Mouse (Mus musculus): ENCODE data around the gene Ltbp1. TPM values are rescaled to one million over a fixed set of nuclear protein-coding genes. Genes with fewer than 3 reads are reported as not detected.

Gene Ltbp1
- polyA plus RNA-seq, 1 experiment from 2014 or later, result 78.6 TPM

DNA sequence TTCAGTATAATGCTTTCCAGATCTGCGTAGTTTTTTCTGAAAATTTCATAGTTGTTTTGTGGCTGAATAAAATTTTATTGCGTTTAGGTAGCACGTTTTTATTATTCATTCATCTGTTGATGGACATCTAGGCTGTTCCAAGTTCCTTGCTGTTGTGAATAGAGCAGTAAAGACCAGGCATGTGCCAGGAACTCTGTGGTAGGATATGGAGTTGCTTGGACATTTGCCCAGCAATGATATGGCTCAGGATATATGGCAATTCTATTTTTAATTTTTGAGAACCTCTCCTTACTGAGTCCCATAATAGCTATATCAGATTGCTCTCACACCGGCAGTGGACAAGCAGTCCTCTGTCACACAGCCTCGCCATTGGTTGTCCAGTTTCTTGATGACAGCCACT lies 159.2 kb downstream of the Ltbp1 start:
- ATAC-seq (ENCODE audit: insufficient number of reproducible peaks, low FRiP score, low TSS enrichment, low read depth), result peak; percentile 58; the same call in 1 of the 2 replicates
- Histone ChIP-seq H3K36me3 (no peaks in the 10 kb centered on the region), H3K27me3 (no peaks in the 10 kb centered on the region), H3K9ac (no peak overlapping the region), H3K4me3 (no peak overlapping the region), H3K4me1 (peaks cover 9% of the 10 kb centered on the region; the same call in 1 of the 2 replicates), H3K4me2 (no peak overlapping the region), H3K27ac (no peak overlapping the region), H3K9me3 (no peaks in the 10 kb centered on the region)
- 38% methylated on average over 5 of the region's 5 CpGs for WGBS

DNA sequence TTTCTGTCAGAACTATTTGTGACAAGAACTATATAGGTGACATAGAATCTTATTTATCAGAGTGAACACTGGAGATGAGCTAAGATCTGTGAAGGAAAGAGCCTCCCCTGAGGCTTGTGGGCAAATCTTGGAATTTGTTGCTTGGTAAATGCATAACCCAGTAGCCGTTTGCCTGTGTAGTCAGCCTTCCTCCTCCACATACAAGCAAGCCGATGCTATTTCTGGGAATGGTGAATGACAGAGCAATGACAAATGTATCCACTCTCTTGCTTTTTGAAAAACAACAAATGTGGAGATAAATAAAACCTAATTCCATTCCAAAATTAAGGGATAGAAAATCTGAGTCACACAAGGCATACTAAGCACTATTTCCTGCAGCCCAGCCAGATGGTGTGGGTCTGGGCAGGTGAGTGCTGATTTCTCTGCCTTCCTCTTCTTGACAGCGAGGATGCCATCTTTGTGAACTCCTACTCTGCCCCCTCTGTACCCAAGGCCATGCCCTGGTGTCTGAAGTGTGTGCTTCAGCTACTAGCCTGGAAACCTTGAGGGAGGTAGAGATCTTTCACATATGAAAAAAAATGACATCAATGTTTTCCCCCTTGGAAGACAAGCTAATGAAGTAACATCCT lies 163.3 kb downstream of the Ltbp1 start:
- no peaks in the 10 kb centered on the region for H3K36me3 ChIP-seq
- H3K9ac ChIP-seq, result no peak overlapping the region
- ATAC-seq (ENCODE audit: insufficient number of reproducible peaks, low FRiP score, low TSS enrichment, low read depth), result no peak
- no peak overlapping the region for H3K4me2 ChIP-seq
- 82% methylated on average over 3 of the region's 3 CpGs for WGBS
- no peak overlapping the region for H3K4me3 ChIP-seq
- peaks cover under 1% of the 10 kb centered on the region; the same call in 1 of the 2 replicates for H3K4me1 ChIP-seq
- H3K9me3 ChIP-seq, result no peaks in the 10 kb centered on the region
- no peaks in the 10 kb centered on the region for H3K27me3 ChIP-seq
- H3K27ac ChIP-seq, result no peak overlapping the region

DNA sequence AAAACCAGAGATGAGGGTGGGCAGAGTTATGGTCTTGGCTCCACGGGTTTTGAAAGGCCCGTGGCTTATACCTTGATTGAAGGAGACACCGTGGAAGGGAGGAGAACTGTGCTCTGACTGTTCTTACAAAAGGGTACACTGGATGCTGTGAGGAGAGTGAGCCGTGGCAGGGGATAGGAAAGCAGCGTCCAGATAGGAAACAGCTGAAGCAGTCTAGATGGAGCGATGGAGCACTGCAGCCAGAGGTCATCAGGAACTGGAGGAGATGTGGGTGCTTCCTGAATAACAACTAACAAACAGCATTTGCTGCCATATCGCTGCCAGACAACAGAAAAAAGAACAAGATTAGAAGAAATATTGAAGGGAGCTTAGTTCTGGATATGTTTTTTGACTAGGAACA lies 166.3 kb downstream of the Ltbp1 start:
- no peak for ATAC-seq (ENCODE audit: insufficient number of reproducible peaks, low FRiP score, low TSS enrichment, low read depth)
- no peaks in the 10 kb centered on the region for H3K27me3 ChIP-seq
- WGBS, result 82% methylated on average over 7 of the region's 7 CpGs
- no peaks in the 10 kb centered on the region for H3K9me3 ChIP-seq
- H3K27ac ChIP-seq, result no peak overlapping the region
- H3K4me2 ChIP-seq, result no peak overlapping the region
- no peak overlapping the region for H3K4me3 ChIP-seq
- H3K9ac ChIP-seq, result no peak overlapping the region
- peaks cover 3% of the 10 kb centered on the region; the same call in 1 of the 2 replicates for H3K4me1 ChIP-seq
- H3K36me3 ChIP-seq, result no peaks in the 10 kb centered on the region

DNA sequence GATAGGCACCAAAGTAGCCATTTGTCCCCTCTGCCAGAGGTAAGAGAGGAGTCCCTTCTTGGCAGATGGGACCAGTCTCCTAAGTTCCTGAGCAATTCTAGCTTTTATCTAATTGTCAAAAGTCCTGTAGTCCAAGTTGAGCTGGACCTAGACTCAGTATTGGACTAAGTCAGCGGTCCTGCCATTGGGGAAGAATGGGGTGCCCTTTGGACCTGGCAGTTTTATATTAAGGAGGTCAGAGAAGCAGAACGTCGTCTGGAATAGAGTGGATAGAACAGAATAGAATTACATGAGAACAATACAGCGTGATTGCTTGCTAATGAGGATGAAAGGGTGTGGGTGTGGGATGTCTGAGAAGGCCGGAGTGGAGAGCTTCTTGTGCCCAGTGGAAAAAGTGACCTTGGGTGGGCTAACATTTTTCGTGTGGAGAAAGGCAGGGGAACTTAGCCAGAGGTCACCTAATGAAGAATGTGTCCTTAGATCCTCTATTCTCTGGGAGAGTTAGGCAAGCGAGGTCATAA lies 167.4 kb downstream of the Ltbp1 start:
- no peak for ATAC-seq (ENCODE audit: insufficient number of reproducible peaks, low FRiP score, low TSS enrichment, low read depth)
- H3K9me3 ChIP-seq, result no peaks in the 10 kb centered on the region
- H3K27ac ChIP-seq, result no peak overlapping the region
- H3K9ac ChIP-seq, result no peak overlapping the region
- no peaks in the 10 kb centered on the region for H3K27me3 ChIP-seq
- H3K4me3 ChIP-seq, result no peak overlapping the region
- WGBS, result 85% methylated on average over 7 of the region's 7 CpGs
- no peaks in the 10 kb centered on the region for H3K36me3 ChIP-seq
- H3K4me1 ChIP-seq, result peaks cover 9% of the 10 kb centered on the region
- no peak overlapping the region for H3K4me2 ChIP-seq

DNA sequence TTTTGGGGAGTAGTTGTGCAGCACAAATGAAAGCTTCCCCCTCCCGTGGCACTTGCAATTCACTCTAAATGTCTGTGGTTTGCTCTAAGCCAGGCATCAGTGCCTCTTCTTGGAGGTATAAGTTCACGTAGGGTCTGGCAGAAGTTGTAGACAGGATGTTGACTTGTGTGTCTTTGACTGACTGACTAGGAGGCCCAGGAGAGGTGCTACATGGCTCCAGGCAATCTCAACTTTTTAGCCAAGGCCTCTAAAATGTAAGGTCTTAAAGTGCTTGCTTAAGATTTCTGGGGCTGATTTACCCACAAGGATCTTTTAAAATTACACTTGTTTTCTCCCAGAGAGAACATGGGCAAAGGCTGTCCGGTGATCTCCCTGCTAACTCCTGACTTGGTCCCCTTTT lies 169.1 kb downstream of the Ltbp1 start:
- Histone ChIP-seq H3K4me2 (no peak overlapping the region), H3K4me1 (peaks cover 21% of the 10 kb centered on the region), H3K27ac (no peak overlapping the region), H3K9me3 (no peaks in the 10 kb centered on the region), H3K36me3 (no peaks in the 10 kb centered on the region), H3K4me3 (no peak overlapping the region), H3K9ac (no peak overlapping the region), H3K27me3 (no peaks in the 10 kb centered on the region)
- WGBS, result 63% methylated on average over 3 of the region's 3 CpGs
- ATAC-seq (ENCODE audit: insufficient number of reproducible peaks, low FRiP score, low TSS enrichment, low read depth), result no peak

DNA sequence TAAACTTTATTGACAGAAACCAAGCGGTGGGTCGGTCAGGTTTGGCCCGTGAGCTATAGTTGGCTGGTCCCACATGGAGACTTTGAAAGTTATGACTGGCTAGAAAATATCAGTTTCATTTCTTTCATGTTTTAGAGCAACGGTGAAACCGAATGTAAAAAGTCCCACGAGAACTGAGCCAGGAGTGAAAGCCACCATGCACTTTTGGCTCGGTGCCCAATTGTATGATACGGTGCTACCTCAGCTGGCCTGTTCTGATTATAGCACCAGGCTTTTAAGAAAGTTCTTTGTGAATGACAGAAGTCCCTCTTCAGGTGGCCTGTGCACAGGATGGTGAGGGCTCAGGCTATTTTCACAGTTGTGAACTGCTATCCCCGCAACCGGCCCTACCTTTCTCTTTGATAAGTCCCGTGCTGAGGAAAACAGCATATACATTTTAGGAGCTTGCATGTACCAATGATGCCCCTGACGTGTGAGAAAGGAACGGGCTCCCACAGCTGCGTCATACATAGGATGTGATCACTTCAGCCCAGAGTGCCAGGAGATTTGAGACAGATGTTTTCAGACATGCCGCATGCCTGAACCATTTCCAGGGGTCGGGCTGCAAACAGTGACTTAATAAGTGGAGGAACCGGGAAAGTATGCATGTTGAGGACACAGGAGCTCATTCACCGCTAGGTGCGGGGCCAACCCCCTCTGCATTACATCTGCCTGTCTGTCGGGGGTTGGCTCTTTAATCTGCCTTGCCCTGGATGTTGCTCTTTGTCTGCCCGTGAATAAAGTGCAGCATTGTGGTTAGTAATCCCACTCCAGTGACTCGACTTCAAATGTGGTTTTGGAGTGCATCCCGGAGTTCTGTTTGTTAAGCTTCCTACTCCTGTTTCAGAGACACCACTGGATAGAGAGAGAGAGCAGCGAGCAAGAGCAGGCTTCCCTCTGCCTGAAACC lies 172.8 kb downstream of the Ltbp1 start:
- no peaks in the 10 kb centered on the region for H3K27me3 ChIP-seq
- no peaks in the 10 kb centered on the region for H3K9me3 ChIP-seq
- peak overlapping the region; percentile 28 for H3K4me3 ChIP-seq
- H3K9ac ChIP-seq, result no peak overlapping the region
- H3K4me2 ChIP-seq, result peak overlapping the region; percentile 47
- ATAC-seq (ENCODE audit: insufficient number of reproducible peaks, low FRiP score, low TSS enrichment, low read depth), result peak; percentile 80
- peak overlapping the region; percentile 79 for H3K27ac ChIP-seq
- peaks cover 36% of the 10 kb centered on the region for H3K4me1 ChIP-seq
- 15% methylated on average over 24 of the region's 24 CpGs for WGBS
- no peaks in the 10 kb centered on the region for H3K36me3 ChIP-seq

DNA sequence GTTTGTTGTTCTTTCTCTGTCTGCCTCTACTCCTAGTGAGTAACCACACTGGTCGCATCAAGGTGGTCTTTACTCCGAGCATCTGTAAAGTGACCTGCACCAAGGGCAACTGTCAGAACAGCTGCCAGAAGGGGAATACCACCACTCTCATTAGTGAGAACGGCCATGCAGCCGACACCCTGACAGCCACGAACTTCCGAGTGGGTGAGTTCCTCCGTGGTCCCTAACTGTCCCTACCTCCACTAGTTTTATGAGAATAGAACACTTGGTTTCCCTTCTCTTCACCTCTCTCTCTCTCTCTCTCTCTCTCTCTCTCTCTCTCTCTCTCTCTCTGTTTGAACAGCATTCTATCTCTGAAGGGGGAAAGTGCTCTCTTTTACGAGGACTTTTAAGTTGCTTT lies 173.6 kb downstream of the Ltbp1 start:
- Histone ChIP-seq H3K27me3 (no peaks in the 10 kb centered on the region), H3K27ac (peak overlapping the region; percentile 79), H3K9me3 (no peaks in the 10 kb centered on the region), H3K36me3 (no peaks in the 10 kb centered on the region), H3K9ac (no peak overlapping the region), H3K4me1 (peaks cover 36% of the 10 kb centered on the region), H3K4me3 (peak overlapping the region; percentile 28), H3K4me2 (peak overlapping the region; percentile 47)
- ATAC-seq (ENCODE audit: insufficient number of reproducible peaks, low FRiP score, low TSS enrichment, low read depth), result no peak
- 35% methylated on average over 8 of the region's 8 CpGs for WGBS

DNA sequence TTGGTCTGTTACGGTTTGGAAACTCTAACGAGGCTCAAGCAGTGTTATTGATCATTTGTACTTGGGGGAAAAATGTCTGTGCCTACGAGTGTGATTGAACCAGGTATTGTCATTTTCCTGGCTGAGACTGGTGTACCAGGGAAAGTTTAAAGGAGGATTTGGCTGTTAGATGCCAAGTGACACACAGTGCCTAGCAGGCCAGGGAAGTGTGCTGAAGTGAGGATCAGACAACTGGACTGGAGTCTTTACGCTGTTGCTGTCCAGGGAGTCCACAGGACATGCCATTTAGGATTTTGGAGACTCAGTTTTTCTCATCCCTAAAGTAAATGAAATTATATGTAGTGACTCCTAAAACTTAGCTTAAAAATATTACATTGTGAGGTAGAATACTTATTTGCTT lies 174.9 kb downstream of the Ltbp1 start:
- WGBS, result 66% methylated on average over 4 of the region's 4 CpGs
- Histone ChIP-seq H3K9ac (no peak overlapping the region), H3K4me3 (peak overlapping the region; percentile 28), H3K4me1 (peaks cover 36% of the 10 kb centered on the region), H3K36me3 (no peaks in the 10 kb centered on the region), H3K27me3 (no peaks in the 10 kb centered on the region), H3K27ac (no peak overlapping the region), H3K4me2 (peak overlapping the region; percentile 47), H3K9me3 (no peaks in the 10 kb centered on the region)
- no peak for ATAC-seq (ENCODE audit: insufficient number of reproducible peaks, low FRiP score, low TSS enrichment, low read depth)

DNA sequence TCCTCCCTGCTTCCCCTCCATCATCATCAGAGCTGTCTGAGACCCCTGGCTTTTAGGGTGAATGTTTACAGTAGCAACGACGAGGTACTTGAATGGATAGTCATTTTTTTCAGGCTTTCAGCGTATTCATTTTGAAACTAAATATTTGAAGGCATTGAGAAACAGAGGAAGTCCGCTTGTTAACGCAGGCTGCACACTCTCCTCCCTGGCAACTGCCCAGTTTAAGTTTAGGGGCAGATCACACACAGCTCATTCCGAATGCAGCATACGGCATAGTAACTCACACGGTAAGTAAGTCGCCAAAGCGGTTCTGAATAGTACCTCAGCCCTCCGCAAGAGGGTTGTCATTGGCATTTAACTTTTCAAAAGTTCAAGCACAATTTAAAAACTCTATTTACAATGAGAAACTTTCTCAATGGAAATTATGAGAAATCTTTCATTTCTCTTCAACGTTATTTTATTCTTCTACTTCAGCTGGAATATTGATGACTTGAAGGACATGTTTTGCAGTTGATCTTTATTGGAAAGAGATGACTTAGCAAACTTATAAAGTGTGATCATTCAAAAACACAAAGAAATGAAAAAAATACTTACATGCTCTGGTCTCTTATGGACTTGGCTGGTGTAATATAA lies 175.7 kb downstream of the Ltbp1 start:
- peak overlapping the region; percentile 12; the same call in 1 of the 2 replicates for H3K4me3 ChIP-seq
- no peak overlapping the region for H3K27ac ChIP-seq
- no peaks in the 10 kb centered on the region for H3K9me3 ChIP-seq
- H3K4me1 ChIP-seq, result peaks cover 36% of the 10 kb centered on the region
- no peak overlapping the region for H3K9ac ChIP-seq
- no peaks in the 10 kb centered on the region for H3K36me3 ChIP-seq
- 55% methylated on average over 12 of the region's 12 CpGs for WGBS
- peak overlapping the region; percentile 25; the same call in 1 of the 2 replicates for H3K4me2 ChIP-seq
- H3K27me3 ChIP-seq, result no peaks in the 10 kb centered on the region
- no peak for ATAC-seq (ENCODE audit: insufficient number of reproducible peaks, low FRiP score, low TSS enrichment, low read depth)

DNA sequence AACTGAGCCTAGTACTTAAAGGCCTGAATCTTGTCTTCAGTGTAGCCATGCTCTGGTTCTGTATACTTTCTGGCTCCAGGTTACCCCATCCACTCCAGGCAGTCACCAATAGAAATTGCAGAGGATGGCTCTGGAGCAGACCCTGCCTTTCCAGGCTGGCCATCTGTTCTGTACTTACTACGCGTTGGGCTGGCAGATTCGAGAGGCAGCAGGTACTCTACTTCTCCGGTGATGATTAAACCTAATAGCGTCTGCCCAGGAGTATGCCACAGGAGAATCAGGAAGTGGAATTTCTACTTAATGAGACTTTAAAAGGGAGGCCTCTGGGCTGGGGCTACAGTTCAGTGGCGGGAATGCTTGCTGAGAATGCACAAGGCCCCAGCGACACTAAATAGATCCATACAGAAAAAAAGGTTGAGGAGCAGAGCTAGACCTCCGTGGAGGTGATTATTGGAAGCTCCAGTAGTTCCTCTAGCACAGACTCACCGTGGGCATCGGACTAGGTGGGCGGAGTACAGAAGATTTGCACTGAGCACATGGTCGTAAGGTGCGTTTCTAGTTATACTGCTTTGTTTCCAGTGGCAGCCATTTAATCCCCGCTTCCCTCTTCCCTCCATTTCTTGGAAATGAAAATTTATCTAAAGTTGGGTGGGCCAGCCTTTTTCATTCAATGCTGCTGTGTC lies 177.1 kb downstream of the Ltbp1 start:
- H3K4me1 ChIP-seq, result peaks cover 30% of the 10 kb centered on the region

DNA sequence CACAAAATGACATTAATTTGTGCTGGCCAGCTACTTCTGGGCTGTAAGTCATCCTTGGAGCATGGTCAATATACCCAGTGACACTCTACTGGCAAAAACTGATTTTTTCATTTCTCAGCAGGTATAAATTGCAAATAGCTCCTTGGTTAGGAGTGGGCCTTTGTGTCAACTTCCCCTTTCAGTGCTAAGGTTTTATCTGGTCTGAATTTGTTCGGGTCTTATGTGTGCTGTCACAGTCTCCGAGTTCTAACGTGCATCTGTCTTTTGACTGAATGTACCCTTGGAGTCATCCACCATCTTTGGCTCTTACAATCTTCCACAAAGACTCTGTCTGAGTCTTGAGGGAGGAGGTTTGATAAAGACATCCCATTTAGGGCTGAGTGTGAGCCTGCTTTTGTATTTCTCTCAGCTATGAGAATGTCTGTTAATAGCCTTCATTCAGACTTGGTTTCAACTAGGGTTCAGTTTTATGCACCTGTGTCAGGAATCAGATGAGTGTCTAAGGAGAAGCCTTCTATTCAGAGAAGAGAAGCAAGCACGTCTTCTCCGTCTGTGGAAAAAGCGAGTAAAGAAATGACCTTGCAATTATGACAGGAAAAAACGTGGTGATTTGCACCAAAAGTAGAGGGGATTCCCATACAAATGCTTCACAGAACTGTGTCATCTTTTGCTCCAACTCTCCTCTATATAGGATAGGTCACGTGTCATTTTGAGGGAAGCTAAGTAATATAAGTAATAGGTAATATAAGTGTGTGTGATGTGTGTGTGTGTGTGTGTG lies 181.6 kb downstream of the Ltbp1 start:
- H3K4me1 ChIP-seq, result peaks cover 12% of the 10 kb centered on the region; the same call in 1 of the 2 replicates
- no peak for ATAC-seq (ENCODE audit: insufficient number of reproducible peaks, low FRiP score, low TSS enrichment, low read depth)
- H3K4me2 ChIP-seq, result no peak overlapping the region
- H3K27me3 ChIP-seq, result no peaks in the 10 kb centered on the region
- no peak overlapping the region for H3K27ac ChIP-seq
- H3K9me3 ChIP-seq, result no peaks in the 10 kb centered on the region
- H3K4me3 ChIP-seq, result no peak overlapping the region
- H3K36me3 ChIP-seq, result no peaks in the 10 kb centered on the region
- 88% methylated on average over 8 of the region's 8 CpGs for WGBS
- no peak overlapping the region for H3K9ac ChIP-seq

More for the DNA sequence above, 177.1 kb downstream of the Ltbp1 start:
- Histone ChIP-seq H3K36me3 (no peaks in the 10 kb centered on the region), H3K4me2 (no peak overlapping the region), H3K27me3 (no peaks in the 10 kb centered on the region), H3K9me3 (no peaks in the 10 kb centered on the region), H3K4me3 (no peak overlapping the region), H3K9ac (no peak overlapping the region), H3K27ac (no peak overlapping the region)
- 53% methylated on average over 14 of the region's 14 CpGs for WGBS
- no peak for ATAC-seq (ENCODE audit: insufficient number of reproducible peaks, low FRiP score, low TSS enrichment, low read depth)
